Comparison of ENCODE assay signal across 17 mouse cellular contexts in genomic region chr4:47425247-47425830, GRCm38 (mm10). TPM values are rescaled to one million over a fixed set of nuclear protein-coding genes. Genes with fewer than 3 reads are reported as not detected.
DNase-seq lines count a peak whose midpoint lies in the region; ATAC-seq and TF ChIP-seq lines count a peak whose summit lies in the region.
"Had no signal": no experiment of that assay in that cellular context is flagged by ENCODE, and none has a peak within 500 bp of the region (broad histone marks: within the 10 kb centered on the region; RNA-seq: fewer than 3 reads in every experiment).

No protein-coding gene starts in this region.

- H3K4me2 ChIP-seq in hindbrain, postnatal 0 days (ENCODE audit: low read depth, low read length), result no peak overlapping the region
- H3K4me2 ChIP-seq: hindbrain, embryonic 13.5 days; liver, embryonic 15.5 days; neural tube, embryonic 13.5 days had no signal

- ATAC-seq in hindbrain, postnatal 0 days, result peak; percentile 43; the same call in 1 of the 2 replicates
- peak; percentile 29 for ATAC-seq in common myeloid progenitor, adult 5-6 weeks (replicated peaks; ENCODE audit: low read depth, poor library complexity, severe bottlenecking)
- ATAC-seq: activated CD4-positive, CD25-positive, alpha-beta regulatory T cell, adult 4 months; forebrain, embryonic 16.5 days had no signal

- no peak overlapping the region for H3K27ac ChIP-seq in hindbrain, postnatal 0 days
- no peak overlapping the region for H3K27ac ChIP-seq in hindbrain, embryonic 10.5 days
- peak overlapping the region; percentile 46; the same call in 1 of the 2 replicates for H3K27ac ChIP-seq in limb, embryonic 10.5 days
- H3K27ac ChIP-seq: gastrocnemius, adult 2 months; hindbrain, embryonic 13.5 days; liver, embryonic 15.5 days; neural tube, embryonic 13.5 days had no signal

- no peak overlapping the region for H3K9ac ChIP-seq in hindbrain, postnatal 0 days (replicated peaks; ENCODE audit: low read length)
- H3K9ac ChIP-seq: hindbrain, embryonic 13.5 days; liver, embryonic 15.5 days; neural tube, embryonic 13.5 days had no signal

- no peaks in the 10 kb centered on the region for H3K36me3 ChIP-seq in hindbrain, postnatal 0 days (ENCODE audit: insufficient read depth, low read length)
- no peaks in the 10 kb centered on the region for H3K36me3 ChIP-seq in hindbrain, embryonic 10.5 days
- no peaks in the 10 kb centered on the region for H3K36me3 ChIP-seq in limb, embryonic 10.5 days
- H3K36me3 ChIP-seq: hindbrain, embryonic 13.5 days; liver, embryonic 15.5 days; neural tube, embryonic 13.5 days had no signal

- DNase-seq in hindbrain, postnatal 0 days (ENCODE audit: low spot score), result no peak
- DNase-seq in hindbrain, embryonic 10.5 days (ENCODE audit: low spot score), result no peak
- DNase-seq in limb, embryonic 10.5 days (ENCODE audit: low spot score), result no peak
- DNase-seq in thymus, postnatal 14 days, result peak; percentile 73
- DNase-seq in layer of hippocampus, adult 18-20 months (ENCODE audit: low spot score in 2 of 2), result no peak
- no peak for DNase-seq in right cerebral cortex, postnatal 14 days
- DNase-seq: adrenal gland, postnatal 25 days; gastrocnemius, adult 2 months; kidney, postnatal 14 days; lung, postnatal 10 days had no signal

- H3K4me3 ChIP-seq in hindbrain, postnatal 0 days (ENCODE audit: low read length), result no peak overlapping the region
- no peak overlapping the region for H3K4me3 ChIP-seq in hindbrain, embryonic 10.5 days
- no peak overlapping the region for H3K4me3 ChIP-seq in limb, embryonic 10.5 days
- H3K4me3 ChIP-seq: erythroblast, embryonic 14.5 days; gastrocnemius, adult 2 months; hindbrain, embryonic 13.5 days; liver, embryonic 15.5 days; neural tube, embryonic 13.5 days had no signal

- no peaks in the 10 kb centered on the region for H3K4me1 ChIP-seq in hindbrain, postnatal 0 days (ENCODE audit: insufficient read depth, low read length)
- H3K4me1 ChIP-seq in hindbrain, embryonic 10.5 days (replicated peaks), result peaks cover 37% of the 10 kb centered on the region
- H3K4me1 ChIP-seq in limb, embryonic 10.5 days, result peaks cover 54% of the 10 kb centered on the region
- H3K4me1 ChIP-seq: liver, embryonic 15.5 days had no signal

- H3K9me3 ChIP-seq in hindbrain, postnatal 0 days (ENCODE audit: low read length), result no peaks in the 10 kb centered on the region
- H3K9me3 ChIP-seq in hindbrain, embryonic 10.5 days, result no peaks in the 10 kb centered on the region
- H3K9me3 ChIP-seq in limb, embryonic 10.5 days (replicated peaks), result no peaks in the 10 kb centered on the region
- H3K9me3 ChIP-seq: hindbrain, embryonic 13.5 days; liver, embryonic 15.5 days; neural tube, embryonic 13.5 days had no signal

- WGBS in hindbrain, postnatal 0 days, result 73% methylated on average over 16 of the region's 16 CpGs
- 94% methylated on average over 16 of the region's 16 CpGs for WGBS in hindbrain, embryonic 10.5 days
- WGBS in limb, embryonic 10.5 days, result 87% methylated on average over 16 of the region's 16 CpGs

- TF ChIP-seq CTCF in hindbrain, postnatal 0 days (IDR thresholded peaks at IDR 0.05; ENCODE audit: low read depth), result no peak

- H3K27me3 ChIP-seq in hindbrain, postnatal 0 days (ENCODE audit: insufficient read depth, low read length), result no peaks in the 10 kb centered on the region
- H3K27me3 ChIP-seq in hindbrain, embryonic 10.5 days (ENCODE audit: insufficient read depth, poor library complexity, severe bottlenecking), result peaks cover 28% of the 10 kb centered on the region
- peaks cover 61% of the 10 kb centered on the region for H3K27me3 ChIP-seq in limb, embryonic 10.5 days (ENCODE audit: low read depth, poor library complexity, severe bottlenecking)
- H3K27me3 ChIP-seq: liver, embryonic 15.5 days had no signal

RNA-seq across cellular contexts. Expression of gene Alg2, which starts 48.8 kb away (rescaled TPM):
- total RNA-seq in hindbrain, postnatal 0 days (2014; rRNA removed), result 212 and 217 TPM in 2 replicates
- 265 and 288 TPM in 2 replicates for polyA plus RNA-seq in hindbrain, postnatal 0 days (2015; fragmentation: Nextera tagmentation; extraction: Ambion mirVana)
- 94.9 and 120 TPM in 2 replicates for polyA plus RNA-seq in hindbrain, embryonic 10.5 days (2016; fragmentation: Nextera tagmentation; extraction: Ambion mirVana)
- 24.4 and 25.3 TPM in 2 replicates for total RNA-seq in common myeloid progenitor, adult 5-6 weeks (2017)
- polyA plus RNA-seq in limb, embryonic 10.5 days (2016; fragmentation: Nextera tagmentation; extraction: Ambion mirVana), result 76.8 and 92.2 TPM in 2 replicates
- 100 to 1,000 TPM; 138 to 142 TPM for total RNA-seq in layer of hippocampus, adult 18-20 months (2021)

RNA-seq across cellular contexts. Expression of gene Sec61b, which starts 49.1 kb away (rescaled TPM):
- 211 and 228 TPM in 2 replicates for total RNA-seq in hindbrain, postnatal 0 days (2014; rRNA removed)
- 247 and 259 TPM in 2 replicates for polyA plus RNA-seq in hindbrain, postnatal 0 days (2015; fragmentation: Nextera tagmentation; extraction: Ambion mirVana)
- polyA plus RNA-seq in hindbrain, embryonic 10.5 days (2016; fragmentation: Nextera tagmentation; extraction: Ambion mirVana), result 378 and 396 TPM in 2 replicates
- 201 and 337 TPM in 2 replicates for total RNA-seq in common myeloid progenitor, adult 5-6 weeks (2017)
- polyA plus RNA-seq in limb, embryonic 10.5 days (2016; fragmentation: Nextera tagmentation; extraction: Ambion mirVana), result 412 and 434 TPM in 2 replicates
- 10 to 100 TPM; 49.6 to 50.9 TPM for total RNA-seq in layer of hippocampus, adult 18-20 months (2021)
